Mouse (Mus musculus) left cerebral cortex, adult 8-10 months (tissue): ENCODE data around the gene Pde7b. TPM values are rescaled to one million over a fixed set of nuclear protein-coding genes. Genes with fewer than 3 reads are reported as not detected.
"Not testable (repeated sequence)": the region's sequence is repeated elsewhere in the genome, so short reads cannot be mapped to it uniquely, and the experiment has no call there.

Experiments used
- DNase-seq, 2 experiments: peaks; one replicate each; pipeline ENCODE4 v3.0.0; 2022; ENCODE audit warnings: low spot score in 2 of 2
- total RNA-seq, 4 experiments: library from RNA; stranded (reverse); gene quantifications; 2 replicates each; pipeline ENCODE4 v1.2.4; 2022

Gene Pde7b
- total RNA-seq, 4 experiments from 2014 or later, result 72.5 to 93.8 (median 84.2) TPM

DNA sequence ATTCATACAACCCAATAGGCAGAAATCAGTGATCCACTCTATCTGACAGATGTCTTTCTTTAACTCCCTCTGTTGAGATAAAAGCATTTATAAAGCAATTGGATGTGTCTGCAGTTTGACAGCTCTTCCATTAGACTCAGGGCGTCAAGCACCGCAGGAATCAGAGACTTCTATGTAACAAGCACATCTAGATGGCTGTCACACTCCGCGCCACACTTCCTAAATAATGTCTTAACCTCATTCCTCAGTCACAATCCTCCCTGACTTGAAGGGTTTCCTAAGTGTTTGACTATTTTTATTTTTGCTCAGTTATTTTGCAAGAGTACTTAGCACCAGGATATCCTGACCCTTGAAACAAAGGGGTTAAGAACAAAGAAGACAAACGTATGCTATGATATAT lies 174.7 kb downstream of the Pde7b start:
- no peak for DNase-seq

DNA sequence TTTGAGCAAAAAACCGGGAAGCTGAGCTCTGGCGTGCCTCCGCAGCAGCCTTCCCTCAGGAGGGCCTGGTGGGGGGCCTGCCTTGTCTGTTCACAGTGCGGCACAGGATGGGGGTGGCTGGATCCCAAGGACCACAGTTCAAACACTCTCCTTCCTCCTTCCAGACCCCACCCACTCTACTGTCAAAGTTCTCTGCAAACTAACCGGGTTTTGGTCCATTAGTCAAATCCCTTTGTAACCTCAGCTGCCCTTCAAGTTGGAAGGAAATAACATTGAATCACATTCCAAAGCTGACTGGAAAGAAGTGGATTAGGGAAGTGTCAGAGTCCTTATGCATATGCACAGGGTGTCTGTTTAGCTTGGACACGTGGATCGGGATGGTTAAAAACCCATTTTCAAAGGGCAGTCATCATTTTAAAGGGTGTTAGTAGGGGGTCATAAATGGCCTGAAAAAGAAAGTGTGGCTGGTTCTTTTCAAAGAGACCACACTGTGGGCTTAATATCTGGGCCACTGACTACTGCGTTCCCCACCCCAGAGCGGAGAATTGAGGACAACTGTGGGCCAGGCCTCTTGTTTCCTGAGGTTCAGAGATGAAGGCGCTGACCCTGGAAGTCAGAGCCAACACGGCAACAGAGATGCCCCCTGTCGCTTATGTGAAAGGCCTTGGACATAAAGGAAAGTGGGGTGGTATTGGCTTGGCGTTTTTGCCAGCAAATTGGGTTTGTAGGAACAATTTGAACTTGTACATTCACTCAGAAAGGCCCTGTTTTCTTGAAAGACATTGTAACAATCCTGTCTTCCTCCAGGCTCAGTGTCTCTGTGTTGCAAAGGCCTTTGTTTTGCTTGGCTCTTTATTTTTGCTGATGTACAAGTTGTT lies 175.8 kb downstream of the Pde7b start:
- no peak for DNase-seq

GRCm38 (mm10) chr10:20547951-20548551 lies 176.8 kb downstream of the Pde7b start:
- DNase-seq, result peak in 1 of 2 experiments; percentile 42

- DNase-seq, result no peak
Observed at GRCm38 (mm10) chr10:20543121-20543520, 181.8 kb downstream of the Pde7b start.

GRCm38 (mm10) chr10:20533811-20534210 lies 191.1 kb downstream of the Pde7b start:
- no peak for DNase-seq

- DNase-seq, result no peak
Observed at GRCm38 (mm10) chr10:20531921-20532320, 193.0 kb downstream of the Pde7b start.

- DNase-seq, result no peak
Observed at GRCm38 (mm10) chr10:20528544-20529411, 196.1 kb downstream of the Pde7b start.

DNA sequence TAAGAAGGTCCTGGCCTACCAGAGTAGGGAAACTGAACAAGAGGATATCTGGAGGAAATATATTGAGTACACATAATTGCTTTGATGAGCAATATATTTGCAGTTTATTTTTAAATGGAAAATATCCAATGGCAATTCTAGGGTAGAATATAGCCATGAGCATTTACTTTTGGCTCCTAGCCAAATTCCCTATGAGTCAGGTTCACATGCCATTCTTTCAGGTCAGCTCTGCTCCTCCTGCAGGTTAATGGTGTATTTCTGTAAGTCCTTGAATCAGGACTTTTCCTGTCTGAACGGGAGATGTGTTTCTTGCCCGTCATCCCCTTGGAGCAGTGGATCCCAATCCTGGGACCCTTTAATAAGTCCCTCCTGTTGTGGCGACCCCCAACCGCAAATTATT lies 197.1 kb downstream of the Pde7b start:
- no peak for DNase-seq

DNA sequence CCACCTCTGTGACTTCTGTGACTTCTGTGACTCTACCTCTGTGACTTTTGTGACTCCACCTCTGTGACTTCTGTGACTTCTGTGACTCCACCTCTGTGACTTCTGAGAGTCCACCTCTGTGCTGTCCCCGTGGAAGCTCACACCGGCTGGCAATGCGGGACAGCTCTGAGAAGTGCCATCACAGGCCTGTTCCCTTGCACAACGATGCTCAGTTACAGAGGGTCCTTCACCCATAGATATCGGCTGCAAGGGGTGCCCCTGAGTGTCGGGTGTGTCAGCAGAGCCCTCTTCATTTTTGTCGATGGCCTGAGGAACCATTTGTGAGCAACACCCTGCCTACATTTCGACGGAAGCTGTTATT lies 206.4 kb downstream of the Pde7b start:
- no peak for DNase-seq

DNA sequence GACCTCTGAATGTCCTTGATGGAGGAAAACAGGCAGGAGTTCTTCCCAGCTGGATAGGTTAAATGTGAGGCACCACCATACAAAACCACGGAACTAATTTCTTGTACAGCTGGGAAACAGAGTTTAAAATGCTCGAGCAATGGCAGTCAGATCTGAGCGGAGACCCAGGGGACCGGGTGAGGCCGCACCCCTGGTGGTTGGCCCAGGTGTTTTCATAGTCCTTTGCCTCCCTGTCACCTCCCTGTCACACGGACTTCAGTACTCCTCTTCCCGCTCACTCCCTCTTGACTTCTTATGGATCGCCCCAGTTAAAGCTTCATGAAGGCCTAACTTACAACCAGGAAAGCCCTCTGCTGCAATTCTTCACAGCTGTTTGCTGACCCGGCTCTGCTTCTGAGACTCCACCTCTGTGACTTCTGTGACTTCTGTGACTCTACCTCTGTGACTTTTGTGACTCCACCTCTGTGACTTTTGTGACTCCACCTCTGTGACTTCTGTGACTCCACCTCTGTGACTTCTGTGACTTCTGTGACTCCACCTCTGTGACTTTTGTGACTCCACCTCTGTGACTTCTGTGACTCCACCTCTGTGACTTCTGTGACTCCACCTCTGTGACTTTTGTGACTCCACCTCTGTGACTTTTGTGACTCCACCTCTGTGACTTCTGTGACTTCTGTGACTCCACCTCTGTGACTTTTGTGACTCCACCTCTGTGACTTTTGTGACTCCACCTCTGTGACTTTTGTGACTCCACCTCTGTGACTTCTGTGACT lies 206.9 kb downstream of the Pde7b start:
- DNase-seq, result not testable (repeated sequence)

GRCm38 (mm10) chr10:20513891-20514290 lies 211.0 kb downstream of the Pde7b start:
- no peak for DNase-seq

DNA sequence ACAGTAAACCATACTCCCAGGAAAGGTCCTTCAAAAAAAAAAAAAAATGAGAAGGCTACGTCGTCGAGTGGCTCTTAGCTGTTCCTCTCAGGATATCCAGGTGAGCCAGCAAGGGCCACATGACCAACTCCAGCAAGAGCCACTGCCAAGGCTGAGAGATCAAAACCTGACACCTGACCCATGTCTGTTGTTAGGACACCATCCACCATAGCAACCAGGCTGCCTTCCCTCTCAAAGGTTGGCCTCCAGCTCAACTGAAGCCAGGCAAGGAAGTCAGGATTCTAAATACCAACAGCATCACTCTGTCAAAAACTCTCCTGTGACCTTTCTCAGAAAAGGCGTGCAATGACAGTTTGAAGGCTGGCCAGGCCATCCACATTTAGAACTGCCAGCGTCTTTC lies 211.4 kb downstream of the Pde7b start:
- no peak for DNase-seq

DNA sequence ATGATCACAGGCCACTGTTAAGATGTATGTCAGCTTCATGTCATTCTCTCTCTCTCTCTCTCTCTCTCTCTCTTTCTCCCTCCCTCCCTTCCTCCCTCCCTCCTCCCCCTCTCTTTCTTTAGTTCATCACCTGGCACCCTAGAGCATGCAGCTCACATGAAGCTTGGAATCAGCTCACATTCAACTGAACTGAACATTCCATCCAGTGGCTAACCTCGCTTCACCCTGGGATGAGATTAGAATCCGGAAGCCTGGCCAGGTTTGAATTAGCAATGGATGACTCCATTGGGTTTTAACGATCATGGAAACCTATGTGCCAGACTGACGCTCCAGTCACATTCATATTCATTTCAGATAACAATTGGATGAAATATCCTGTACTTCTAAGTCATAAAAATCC lies 215.1 kb downstream of the Pde7b start:
- DNase-seq, result no peak

DNA sequence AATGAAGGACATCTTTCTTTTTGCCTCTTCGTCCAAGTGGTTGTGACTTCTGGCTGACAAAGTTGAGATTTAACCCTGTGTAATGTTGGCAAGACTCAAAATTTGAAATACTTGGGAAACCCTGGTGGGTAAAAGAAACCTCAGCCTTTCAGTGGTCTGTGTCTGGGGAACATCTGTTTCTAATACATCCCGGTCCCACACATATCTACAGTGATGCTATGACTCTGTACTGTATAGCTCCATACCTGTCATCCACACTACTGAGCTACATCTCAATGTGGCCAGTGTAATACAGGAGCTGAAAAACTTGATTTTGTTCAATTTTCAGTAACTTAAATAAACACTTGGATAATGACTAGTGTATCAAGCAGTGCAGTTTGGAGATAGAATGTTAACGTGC lies 216.4 kb downstream of the Pde7b start:
- DNase-seq, result no peak

DNA sequence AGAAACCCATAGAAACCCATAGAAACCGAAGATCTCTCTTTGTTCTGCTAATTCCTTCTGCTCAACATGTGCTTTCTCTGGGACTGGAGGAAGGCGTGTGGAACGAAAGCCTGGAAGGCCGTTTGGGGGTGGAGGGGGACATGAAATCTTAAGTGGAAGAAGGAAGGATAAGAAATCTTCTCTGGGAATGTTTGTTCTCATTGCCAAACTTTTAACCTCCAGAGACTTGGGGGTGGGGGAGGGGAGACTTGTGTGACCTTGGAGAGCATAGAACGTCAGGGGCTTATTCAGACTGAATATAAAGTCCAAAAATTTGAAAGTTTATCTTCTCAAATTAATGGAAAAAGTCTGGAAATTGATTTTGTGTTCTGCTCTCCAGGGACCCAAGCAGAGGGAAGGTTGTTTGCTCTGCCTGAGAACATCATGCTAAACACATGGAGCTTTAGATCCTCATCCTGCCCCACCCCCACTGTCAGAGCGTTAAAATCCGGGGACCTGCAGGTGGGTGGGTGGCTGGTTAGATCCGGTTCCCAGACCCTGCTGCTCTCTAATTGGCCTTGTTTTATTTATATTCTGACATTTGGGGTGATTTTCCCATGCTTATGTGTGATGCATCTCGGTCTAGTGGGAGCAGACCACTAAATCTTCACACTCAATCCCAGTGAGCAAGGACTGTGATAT lies 217.0 kb downstream of the Pde7b start:
- no peak for DNase-seq

GRCm38 (mm10) chr10:20507069-20507468 lies 217.8 kb downstream of the Pde7b start:
- DNase-seq, result no peak

- DNase-seq, result no peak
Observed at GRCm38 (mm10) chr10:20505454-20505853, 219.4 kb downstream of the Pde7b start.

DNA sequence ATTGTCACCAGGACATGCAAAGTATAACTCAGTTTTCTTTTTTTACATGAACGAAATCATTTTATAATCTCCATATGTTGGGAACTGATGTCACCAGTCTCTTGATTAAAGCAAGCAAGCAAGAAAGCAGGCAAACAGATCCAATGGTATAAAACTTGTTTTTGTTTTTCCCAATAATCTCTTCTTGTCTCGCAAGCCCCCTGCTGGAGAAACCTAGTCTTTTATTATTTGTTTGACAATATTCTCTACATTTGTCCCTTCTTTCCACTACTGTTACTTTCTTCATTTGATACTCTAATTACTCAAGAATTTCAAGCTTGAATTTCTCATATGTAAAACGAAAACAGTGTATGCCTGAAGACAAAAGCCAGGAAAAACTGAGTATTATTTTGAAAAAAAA lies 220.1 kb downstream of the Pde7b start:
- DNase-seq, result no peak

- DNase-seq, result no peak
Observed at GRCm38 (mm10) chr10:20503265-20504025, 221.4 kb downstream of the Pde7b start.

DNA sequence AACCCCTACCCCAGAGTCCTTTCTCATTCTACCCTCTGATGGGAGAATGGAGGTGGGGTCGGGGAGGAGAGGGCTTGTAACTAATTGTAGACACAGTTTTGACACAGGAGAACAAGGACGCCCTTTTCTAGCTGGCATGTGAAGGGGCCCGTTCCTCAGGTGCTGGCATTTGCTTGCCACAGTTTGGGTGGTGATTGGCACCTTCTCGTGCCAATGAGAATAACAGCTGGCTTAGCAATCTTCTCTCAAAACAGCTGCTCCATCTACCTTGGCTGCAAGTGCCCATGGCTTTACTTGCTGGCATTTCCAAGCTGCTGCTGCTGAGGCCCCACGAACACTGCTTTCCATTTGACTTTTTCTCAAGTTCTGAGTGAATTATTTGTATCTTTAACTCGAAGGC lies 223.7 kb downstream of the Pde7b start:
- no peak for DNase-seq
